Mouse (Mus musculus): Measurements from ENCODE around the gene Pot1b. TPM values are rescaled to one million over a fixed set of nuclear protein-coding genes. Genes with fewer than 3 reads are reported as not detected.

The Pot1b gene
- polyA plus RNA-seq (2012; rRNA removed; ENCODE audit: low replicate concordance): 3.1 and 3.7 TPM in 2 replicates

GRCm38 (mm10) chr17:55711984-55712811, at the start of gene Pot1b:
Gene Pot1b, minus strand, starts transcription at chr17:55712628.

GRCm38 (mm10) chr17:55749786-55750185, 37.4 kb upstream of the Pot1b start, which contains the start of gene Adgre4:
Gene Adgre4, plus strand, starts transcription at chr17:55749984.

GRCm38 (mm10) chr17:55625092-55625491, 87.3 kb downstream of the Pot1b start, which contains the start of gene Vmn2r118:
Gene Vmn2r118, minus strand, starts transcription at chr17:55625192.

Other genes starting within 250 kb of the Pot1b start
- gene Vmn2r118, start 87.4 kb downstream of the Pot1b start, polyA plus RNA-seq (2012; rRNA removed; ENCODE audit: low replicate concordance): not detected in 2 replicates
- gene Adgre4, start 37.4 kb upstream of the Pot1b start, polyA plus RNA-seq (2012; rRNA removed; ENCODE audit: low replicate concordance): 1.0 and 1.6 TPM in 2 replicates
- gene Zfp119a, start 166.3 kb upstream of the Pot1b start, polyA plus RNA-seq (2012; rRNA removed; ENCODE audit: low replicate concordance): 0.52 and 0.87 TPM in 2 replicates
- 1.1 and 1.4 TPM in 2 replicates for gene Zfp959, start 179.5 kb upstream of the Pot1b start, polyA plus RNA-seq (2012; rRNA removed; ENCODE audit: low replicate concordance)
- 0.67 and 0.75 TPM in 2 replicates for gene Zfp119b, start 236.9 kb upstream of the Pot1b start, polyA plus RNA-seq (2012; rRNA removed; ENCODE audit: low replicate concordance)
- 6.0 and 9.2 TPM in 2 replicates for gene Ebi3, start 240.0 kb upstream of the Pot1b start, polyA plus RNA-seq (2012; rRNA removed; ENCODE audit: low replicate concordance)
- gene Yju2, start 246.5 kb upstream of the Pot1b start, polyA plus RNA-seq (2012; rRNA removed; ENCODE audit: low replicate concordance): 6.9 and 10.4 TPM in 2 replicates

All from subcutaneous adipose tissue, adult 2 months (tissue).